Mouse (Mus musculus) midbrain, embryonic 10.5 days (tissue): ENCODE data around the gene D430041D05Rik. TPM values are rescaled to one million over a fixed set of nuclear protein-coding genes. Genes with fewer than 3 reads are reported as not detected.

Experiments
- DNase-seq: peaks from one replicate; pipeline ENCODE4 v3.0.0-alpha.2; 2017; ENCODE audit warnings: low spot score
- H3K27ac ChIP-seq: fragments of 300-500 bp; sonication (generic); replicated peaks from 2 replicates; pipeline ENCODE4 v1.5.1; 2016; ENCODE audit warnings: mild to moderate bottlenecking
- H3K27me3 ChIP-seq: fragments of 300-500 bp; sonication (generic); 2 replicates; pipeline ENCODE4 v1.6.1; 2016; ENCODE audit warnings: low read depth, mild to moderate bottlenecking; ENCODE audit not compliant: poor library complexity, severe bottlenecking
- H3K36me3 ChIP-seq: fragments of 300-500 bp; sonication (generic); 2 replicates; pipeline ENCODE4 v1.6.1; 2016; ENCODE audit warnings: mild to moderate bottlenecking, moderate library complexity
- H3K4me1 ChIP-seq: fragments of 300-500 bp; sonication (generic); 2 replicates; pipeline ENCODE4 v1.6.1; 2016
- H3K4me3 ChIP-seq: fragments of 300-500 bp; sonication (generic); 2 replicates; pipeline ENCODE4 v1.5.1; 2016; ENCODE audit warnings: mild to moderate bottlenecking, moderate library complexity
- H3K9me3 ChIP-seq: fragments of 300-500 bp; sonication (generic); replicated peaks from 2 replicates; pipeline ENCODE4 v1.6.1; 2016; ENCODE audit warnings: mild to moderate bottlenecking
- WGBS: fragments of 180-500 bp; shearing (Covaris S2); methylation state at CpG from one replicate; pipeline ENCODE4 v1.1.7; 2016; 5-methylcytosine and 5-hydroxymethylcytosine counted together
- polyA plus RNA-seq: library from polyadenylated mRNA; unstranded; fragments of >200 nt; fragmentation: Nextera tagmentation; extraction: Ambion mirVana; gene quantifications from 2 replicates; pipeline ENCODE4 v1.2.1, GENCODE M21; 2016

D430041D05Rik gene
- polyA plus RNA-seq, 1 experiment from 2014 or later, result 0.95 TPM

GRCm38 (mm10) chr2:104237141-104237540 is 173.7 kb downstream of the D430041D05Rik start:
- no peaks in the 10 kb centered on the region for H3K9me3 ChIP-seq
- no peak overlapping the region for H3K27ac ChIP-seq
- 89% methylated on average over 4 of the region's 4 CpGs for WGBS
- H3K4me3 ChIP-seq, result no peak overlapping the region
- H3K27me3 ChIP-seq, result no peaks in the 10 kb centered on the region
- no peaks in the 10 kb centered on the region for H3K4me1 ChIP-seq
- no peak for DNase-seq
- no peaks in the 10 kb centered on the region for H3K36me3 ChIP-seq

DNA sequence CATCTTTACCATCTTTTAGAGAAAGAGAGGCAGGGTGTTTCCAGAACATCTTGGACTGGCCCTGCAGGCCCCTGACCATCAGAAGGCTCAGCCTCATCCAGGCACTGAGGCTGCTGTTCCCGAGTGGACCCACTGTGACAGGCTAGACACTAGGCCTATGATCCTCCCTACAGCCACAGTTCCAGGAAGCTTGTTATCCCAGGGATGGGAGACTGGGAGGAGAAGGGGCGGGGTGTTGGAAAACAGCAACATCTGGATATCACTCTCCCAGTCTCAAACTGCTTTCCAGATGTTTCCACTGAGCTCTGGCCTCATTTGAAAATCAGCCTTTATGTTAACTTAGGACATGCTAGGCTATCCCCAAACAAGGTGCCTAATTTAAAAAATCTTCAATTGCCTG is 180.4 kb downstream of the D430041D05Rik start:
- H3K27ac ChIP-seq, result no peak overlapping the region
- WGBS, result 69% methylated on average over 2 of the region's 2 CpGs
- H3K36me3 ChIP-seq, result no peaks in the 10 kb centered on the region
- H3K9me3 ChIP-seq, result no peaks in the 10 kb centered on the region
- H3K4me3 ChIP-seq, result no peak overlapping the region
- H3K4me1 ChIP-seq, result no peaks in the 10 kb centered on the region
- no peak for DNase-seq
- H3K27me3 ChIP-seq, result no peaks in the 10 kb centered on the region

GRCm38 (mm10) chr2:104226057-104226456 is 184.8 kb downstream of the D430041D05Rik start:
- Histone ChIP-seq H3K27me3 (peaks cover 19% of the 10 kb centered on the region), H3K4me1 (no peaks in the 10 kb centered on the region), H3K36me3 (no peaks in the 10 kb centered on the region), H3K27ac (no peak overlapping the region), H3K4me3 (no peak overlapping the region), H3K9me3 (no peaks in the 10 kb centered on the region)
- 90% methylated on average over 4 of the region's 4 CpGs for WGBS
- no peak for DNase-seq

- Histone ChIP-seq H3K4me1 (peaks cover 33% of the 10 kb centered on the region), H3K36me3 (no peaks in the 10 kb centered on the region), H3K9me3 (no peaks in the 10 kb centered on the region), H3K27me3 (peaks cover 34% of the 10 kb centered on the region), H3K27ac (peak overlapping the region; percentile 49), H3K4me3 (no peak overlapping the region)
- no peak for DNase-seq
- 67% methylated on average over 14 of the region's 14 CpGs for WGBS
Measured at GRCm38 (mm10) chr2:104219733-104220391, 191.0 kb downstream of the D430041D05Rik start.

DNA sequence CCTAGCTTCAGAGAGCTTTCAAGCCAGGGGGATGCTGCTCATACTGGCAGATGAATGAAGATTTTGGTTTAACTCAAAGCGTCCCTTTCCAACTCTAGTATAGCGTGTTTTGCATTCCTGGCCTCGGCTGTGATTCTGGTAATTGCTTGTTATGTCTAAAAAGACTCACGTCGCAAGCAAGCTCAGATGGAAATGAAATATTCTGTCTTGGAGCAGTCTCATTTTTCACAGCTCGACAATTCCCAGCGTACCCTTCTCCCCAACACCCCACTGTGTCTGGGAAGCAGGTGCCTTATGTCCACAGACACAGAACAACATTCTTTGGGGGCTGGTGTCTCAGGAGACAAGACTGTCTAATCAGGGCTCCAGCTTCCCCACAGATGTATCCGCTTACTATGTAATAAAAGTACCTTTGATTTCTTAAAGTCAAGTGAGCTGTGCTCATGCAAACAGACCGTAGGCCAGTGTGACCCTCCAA is 192.2 kb downstream of the D430041D05Rik start:
- H3K27me3 ChIP-seq, result peaks cover 34% of the 10 kb centered on the region
- no peaks in the 10 kb centered on the region for H3K9me3 ChIP-seq
- H3K4me3 ChIP-seq, result no peak overlapping the region
- peak overlapping the region; percentile 63; the same call in 1 of the 2 replicates for H3K27ac ChIP-seq
- 77% methylated on average over 9 of the region's 9 CpGs for WGBS
- no peaks in the 10 kb centered on the region for H3K36me3 ChIP-seq
- peaks cover 33% of the 10 kb centered on the region for H3K4me1 ChIP-seq
- no peak for DNase-seq

DNA sequence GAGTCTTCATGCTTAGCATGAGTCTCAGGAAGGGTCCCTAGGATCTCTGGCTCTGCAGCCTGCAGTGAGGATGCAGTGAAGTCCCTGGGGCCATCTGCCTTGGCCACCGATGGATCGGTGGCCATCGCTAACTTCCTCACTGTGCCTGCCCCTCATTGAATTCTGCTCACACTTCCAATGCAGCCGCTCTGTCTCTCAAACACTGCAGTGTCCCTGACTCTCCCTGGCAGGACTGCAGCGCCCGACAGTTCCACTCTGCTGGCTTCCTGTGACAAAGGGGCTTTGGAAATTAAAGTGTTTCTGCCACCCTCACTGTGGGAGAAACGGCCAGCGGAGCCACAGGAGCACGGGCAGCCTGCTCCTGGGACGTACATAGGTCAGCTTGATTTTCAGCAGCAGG is 192.7 kb downstream of the D430041D05Rik start:
- Histone ChIP-seq H3K27me3 (peaks cover 30% of the 10 kb centered on the region), H3K36me3 (no peaks in the 10 kb centered on the region), H3K4me3 (no peak overlapping the region), H3K27ac (peak overlapping the region; percentile 63), H3K9me3 (no peaks in the 10 kb centered on the region), H3K4me1 (peaks cover 33% of the 10 kb centered on the region)
- DNase-seq, result no peak
- 64% methylated on average over 10 of the region's 10 CpGs for WGBS

- H3K4me3 ChIP-seq, result no peak overlapping the region
- no peaks in the 10 kb centered on the region for H3K9me3 ChIP-seq
- DNase-seq, result no peak
- 66% methylated on average over 2 of the region's 2 CpGs for WGBS
- H3K27me3 ChIP-seq, result no peaks in the 10 kb centered on the region
- H3K27ac ChIP-seq, result no peak overlapping the region
- H3K4me1 ChIP-seq, result peaks cover 10% of the 10 kb centered on the region
- H3K36me3 ChIP-seq, result no peaks in the 10 kb centered on the region
Measured at GRCm38 (mm10) chr2:104209408-104209807, 201.4 kb downstream of the D430041D05Rik start.

DNA sequence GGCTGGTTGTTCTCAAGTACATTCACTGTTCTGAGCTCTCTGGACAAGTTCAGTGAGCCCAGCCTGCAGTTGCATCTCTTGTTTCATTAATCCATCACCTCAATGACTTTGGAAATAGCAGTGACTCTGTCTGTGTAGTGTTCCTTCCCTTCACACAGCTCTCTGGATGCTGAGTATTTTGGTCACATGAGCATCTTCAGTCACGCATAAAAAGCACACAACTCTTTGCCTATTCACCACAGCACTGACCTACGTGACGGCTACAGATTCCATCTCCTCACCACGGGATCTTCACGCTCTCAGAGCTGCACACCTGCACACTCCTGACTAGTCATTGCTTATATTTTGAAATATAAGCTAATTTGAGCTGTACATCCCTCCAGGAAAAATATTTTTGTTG is 202.4 kb downstream of the D430041D05Rik start:
- Histone ChIP-seq H3K36me3 (no peaks in the 10 kb centered on the region), H3K27ac (no peak overlapping the region), H3K9me3 (no peaks in the 10 kb centered on the region), H3K4me1 (peaks cover 10% of the 10 kb centered on the region), H3K27me3 (no peaks in the 10 kb centered on the region), H3K4me3 (no peak overlapping the region)
- 88% methylated on average over 5 of the region's 5 CpGs for WGBS
- no peak for DNase-seq

DNA sequence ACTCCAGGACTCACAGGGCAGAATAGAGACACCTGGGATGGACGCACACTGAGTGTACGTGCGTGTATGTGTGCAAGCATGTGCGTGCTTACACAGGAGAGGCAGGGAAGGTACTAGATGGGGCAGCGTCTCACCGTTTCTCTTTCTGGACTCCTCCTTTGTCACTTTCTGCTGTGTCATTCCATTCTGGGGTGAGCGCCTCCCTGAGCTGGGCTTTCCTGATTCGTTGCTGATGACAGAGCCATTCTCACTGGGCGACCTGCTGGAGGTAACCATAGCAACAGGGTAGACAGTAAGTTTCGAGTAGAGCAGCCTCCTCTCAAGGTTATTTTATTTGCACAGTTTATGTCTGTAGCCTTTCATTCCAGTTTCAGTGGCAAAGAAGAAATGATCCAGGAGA is 202.9 kb downstream of the D430041D05Rik start:
- peak; percentile 42 for DNase-seq
- no peaks in the 10 kb centered on the region for H3K36me3 ChIP-seq
- no peaks in the 10 kb centered on the region for H3K27me3 ChIP-seq
- H3K27ac ChIP-seq, result no peak overlapping the region
- 31% methylated on average over 10 of the region's 10 CpGs for WGBS
- no peaks in the 10 kb centered on the region for H3K9me3 ChIP-seq
- H3K4me1 ChIP-seq, result peaks cover 10% of the 10 kb centered on the region
- H3K4me3 ChIP-seq, result no peak overlapping the region

DNA sequence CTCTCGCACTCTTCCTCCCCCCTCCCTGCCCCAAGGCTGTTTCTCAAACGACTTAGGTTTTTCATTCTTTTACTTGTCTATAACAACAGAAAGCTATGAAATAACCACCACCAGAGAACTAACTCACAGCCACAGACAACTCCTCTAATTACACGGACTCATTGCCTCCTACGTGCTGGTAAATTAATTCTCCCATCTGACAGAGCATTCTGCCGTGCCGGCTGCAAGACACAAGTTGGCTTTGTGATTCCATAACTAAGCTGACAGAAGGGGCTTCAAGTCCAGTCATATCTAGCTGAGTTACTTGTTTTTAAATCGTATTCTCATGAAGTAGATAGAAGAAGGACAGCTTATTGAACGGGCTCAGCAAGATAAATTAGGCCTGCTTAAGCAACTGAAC is 205.2 kb downstream of the D430041D05Rik start:
- 82% methylated on average over 8 of the region's 8 CpGs for WGBS
- DNase-seq, result no peak
- Histone ChIP-seq H3K9me3 (no peaks in the 10 kb centered on the region), H3K4me1 (peaks cover 10% of the 10 kb centered on the region), H3K27me3 (no peaks in the 10 kb centered on the region), H3K4me3 (no peak overlapping the region), H3K36me3 (no peaks in the 10 kb centered on the region), H3K27ac (no peak overlapping the region)

DNA sequence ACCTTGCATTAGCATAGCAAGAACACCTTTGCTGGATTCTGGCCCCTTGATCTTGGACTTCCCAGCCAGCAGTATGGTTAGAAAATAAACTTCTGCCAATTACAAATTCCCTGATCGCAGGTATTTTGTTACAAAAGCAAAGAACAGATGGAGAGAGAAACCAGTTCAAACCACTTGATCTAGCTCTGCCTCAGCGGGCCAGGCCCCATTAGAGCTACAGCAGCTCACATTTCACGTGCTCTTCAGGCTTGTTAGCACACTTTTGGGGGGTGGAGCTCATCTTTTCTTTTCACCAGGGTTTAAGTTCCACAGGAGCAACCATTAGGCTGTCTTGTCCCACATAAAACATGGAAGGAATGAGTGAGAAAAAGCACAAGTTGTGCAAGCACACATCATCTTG is 210.6 kb downstream of the D430041D05Rik start:
- no peaks in the 10 kb centered on the region for H3K9me3 ChIP-seq
- H3K4me1 ChIP-seq, result no peaks in the 10 kb centered on the region
- no peaks in the 10 kb centered on the region for H3K36me3 ChIP-seq
- no peak overlapping the region for H3K27ac ChIP-seq
- 62% methylated on average over 3 of the region's 3 CpGs for WGBS
- DNase-seq, result no peak
- no peaks in the 10 kb centered on the region for H3K27me3 ChIP-seq
- H3K4me3 ChIP-seq, result no peak overlapping the region

- Histone ChIP-seq H3K9me3 (no peaks in the 10 kb centered on the region), H3K27me3 (no peaks in the 10 kb centered on the region), H3K4me1 (no peaks in the 10 kb centered on the region), H3K4me3 (no peak overlapping the region), H3K36me3 (no peaks in the 10 kb centered on the region), H3K27ac (no peak overlapping the region)
- WGBS, result 87% methylated on average over 6 of the region's 6 CpGs
- DNase-seq, result no peak
Measured at GRCm38 (mm10) chr2:104198186-104198585, 212.6 kb downstream of the D430041D05Rik start.

DNA sequence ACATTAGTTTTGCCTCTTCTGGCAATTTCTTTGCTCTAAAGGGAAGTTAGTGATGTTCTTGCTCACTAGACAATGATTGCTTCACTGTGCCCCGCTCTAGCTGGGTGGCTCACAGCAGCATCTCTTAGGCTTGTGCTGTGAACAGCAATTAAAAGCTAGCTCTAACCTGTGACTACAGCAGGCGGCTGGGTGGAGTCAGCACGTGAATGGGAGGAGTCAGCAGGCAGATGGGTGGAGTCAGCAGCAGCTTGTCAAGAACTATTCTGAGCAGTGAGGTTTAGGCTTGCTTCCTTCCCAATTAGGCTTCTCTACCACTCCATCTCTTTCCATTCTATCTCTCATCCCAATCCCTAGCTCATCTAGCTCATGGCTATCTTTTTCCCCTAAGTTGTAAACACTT is 213.5 kb downstream of the D430041D05Rik start:
- no peak overlapping the region for H3K4me3 ChIP-seq
- WGBS, result 34% methylated on average over 3 of the region's 3 CpGs

More for the DNA sequence above, 213.5 kb downstream of the D430041D05Rik start:
- Histone ChIP-seq H3K27me3 (no peaks in the 10 kb centered on the region), H3K36me3 (no peaks in the 10 kb centered on the region), H3K4me1 (no peaks in the 10 kb centered on the region), H3K9me3 (no peaks in the 10 kb centered on the region), H3K27ac (no peak overlapping the region)
- no peak for DNase-seq
